27 mouse cellular contexts compared by ENCODE assay signal in genomic region chr14:21509111-21509905, GRCm38 (mm10). TPM values are rescaled to one million over a fixed set of nuclear protein-coding genes. Genes with fewer than 3 reads are reported as not detected.
DNase-seq lines count a peak whose midpoint lies in the region; ATAC-seq and TF ChIP-seq lines count a peak whose summit lies in the region.
"Had no signal": no experiment of that assay in that cellular context is flagged by ENCODE, and none has a peak within 500 bp of the region (broad histone marks: within the 10 kb centered on the region; RNA-seq: fewer than 3 reads in every experiment).

No protein-coding gene starts in this region.

- H3K9me3 ChIP-seq in heart, embryonic 15.5 days (replicated peaks), result no peaks in the 10 kb centered on the region
- no peaks in the 10 kb centered on the region for H3K9me3 ChIP-seq in CH12.LX (replicated peaks; ENCODE audit: low read length)
- H3K9me3 ChIP-seq in stomach, postnatal 0 days (ENCODE audit: control insufficient read depth, low read length), result no peaks in the 10 kb centered on the region
- H3K9me3 ChIP-seq: embryonic facial prominence, embryonic 12.5 days; G1E; midbrain, embryonic 12.5 days had no signal

- peaks cover 26% of the 10 kb centered on the region for H3K4me1 ChIP-seq in heart, embryonic 15.5 days (replicated peaks)
- H3K4me1 ChIP-seq in CH12.LX (ENCODE audit: control insufficient read depth in 1 of 2, insufficient read depth in 2 of 2), result peaks cover 0 to 11% of the 10 kb centered on the region in 2 experiments; a peak in 1 of 4 replicates
- peaks cover 3% of the 10 kb centered on the region; the same call in 1 of the 2 replicates for H3K4me1 ChIP-seq in stomach, postnatal 0 days (replicated peaks; ENCODE audit: control insufficient read depth, insufficient read depth)

- H3K36me3 ChIP-seq in heart, embryonic 15.5 days, result no peaks in the 10 kb centered on the region
- peaks cover 2 to 10% of the 10 kb centered on the region in 2 experiments for H3K36me3 ChIP-seq in CH12.LX (replicated peaks in 1 of 2; ENCODE audit: control insufficient read depth in 1 of 2, insufficient read depth in 1 of 2, low read length in 1 of 2)
- no peaks in the 10 kb centered on the region; the same call in 1 of the 2 replicates for H3K36me3 ChIP-seq in stomach, postnatal 0 days (ENCODE audit: control insufficient read depth, insufficient read depth, low read length)

- in situ Hi-C loops in CH12.LX (cut with MboI; ENCODE audit: low pct_ligation_motif_present, low pct_unique_long_range_greater_than_20kb, low sequenced_read_pairs), result no loop called here

- DNase-seq in heart, postnatal 25 days (ENCODE audit: low spot score), result no peak
- peak; percentile 34 for DNase-seq in kidney, postnatal 14 days
- DNase-seq in kidney, postnatal 4 days, result no peak
- no peak for DNase-seq in CH12.LX (ENCODE audit: extremely low read depth)
- no peak for DNase-seq in stomach, postnatal 0 days (ENCODE audit: low spot score)
- no peak for DNase-seq in thymus, postnatal 14 days
- DNase-seq: adrenal gland, postnatal 14 days; cerebellum, adult 11-12 months; cerebellum, adult 9-11 months; embryo, embryonic 11 days; gastrocnemius, postnatal 36 days; heart, adult 2 months; heart, postnatal 4 days; liver, postnatal 0 days; lung, postnatal 36 days had no signal

- no peak overlapping the region for H3K4me2 ChIP-seq in heart, embryonic 15.5 days
- no peak overlapping the region for H3K4me2 ChIP-seq in CH12.LX (ENCODE audit: insufficient read depth, low read depth, poor library complexity, severe bottlenecking)
- H3K4me2 ChIP-seq in stomach, postnatal 0 days (replicated peaks; ENCODE audit: low read depth), result no peak overlapping the region
- H3K4me2 ChIP-seq: embryonic facial prominence, embryonic 12.5 days; hindbrain, embryonic 14.5 days; limb, embryonic 12.5 days; liver, embryonic 11.5 days; midbrain, embryonic 12.5 days had no signal

- H3K79me2 ChIP-seq in CH12.LX (replicated peaks; ENCODE audit: control insufficient read depth, extremely low read depth, insufficient read depth, poor library complexity, severe bottlenecking), result peaks cover 11% of the 10 kb centered on the region

- no peak overlapping the region for H3K9ac ChIP-seq in heart, embryonic 15.5 days
- no peak overlapping the region for H3K9ac ChIP-seq in CH12.LX (ENCODE audit: insufficient read depth, low read depth)
- no peak overlapping the region for H3K9ac ChIP-seq in stomach, postnatal 0 days (ENCODE audit: low read length)
- H3K9ac ChIP-seq: embryonic facial prominence, embryonic 12.5 days; hindbrain, embryonic 14.5 days; limb, embryonic 12.5 days; liver, postnatal 0 days; midbrain, embryonic 12.5 days had no signal

- no peak for ATAC-seq in heart, embryonic 15.5 days (replicated peaks; ENCODE audit: insufficient number of reproducible peaks, insufficient read depth, low FRiP score, low read depth)
- no peak for ATAC-seq in stomach, postnatal 0 days (ENCODE audit: low FRiP score, low TSS enrichment)
- ATAC-seq: forebrain, embryonic 14.5 days; liver, postnatal 0 days; Patski had no signal

- no peak overlapping the region for H3K4me3 ChIP-seq in heart, embryonic 15.5 days
- no peak overlapping the region for H3K4me3 ChIP-seq in CH12.LX (replicated peaks in 1 of 3; ENCODE audit: low read depth in 2 of 3, low read length in 2 of 3, poor library complexity in 1 of 3)
- no peak overlapping the region for H3K4me3 ChIP-seq in stomach, postnatal 0 days (ENCODE audit: low read depth, low read length)
- H3K4me3 ChIP-seq: embryonic facial prominence, embryonic 12.5 days; heart, adult 2 months; layer of hippocampus, adult 2 months; left cerebral cortex, adult 2 months; limb, embryonic 12.5 days; midbrain, embryonic 12.5 days; myocyte had no signal

- TF ChIP-seq CTCF in CH12.LX (conservative IDR thresholded peaks at IDR 0.05 in 1 of 2, IDR thresholded peaks at IDR 0.05 in 1 of 2; ENCODE audit: low read depth in 2 of 2, low read length in 2 of 2), result no peak
- no peak for TF ChIP-seq CTCF in stomach, postnatal 0 days (IDR thresholded peaks at IDR 0.05; ENCODE audit: low read depth)

- dilution Hi-C loops in CH12.LX (cut with MboI; ENCODE audit: extremely low pct_ligation_motif_present, extremely low pct_unique_long_range_greater_than_20kb, low sequenced_read_pairs), result no loop called here

- peak overlapping the region; percentile 2; the same call in 1 of the 2 replicates for H3K27ac ChIP-seq in heart, embryonic 15.5 days
- no peak overlapping the region for H3K27ac ChIP-seq in CH12.LX (ENCODE audit: insufficient read depth, low read depth)
- H3K27ac ChIP-seq in stomach, postnatal 0 days (replicated peaks), result peak overlapping the region; percentile 35; the same call in 1 of the 2 replicates
- H3K27ac ChIP-seq: embryonic facial prominence, embryonic 12.5 days; heart, adult 2 months; hindbrain, embryonic 14.5 days; layer of hippocampus, adult 2 months; left cerebral cortex, adult 2 months; limb, embryonic 12.5 days; midbrain, embryonic 12.5 days had no signal

- TF ChIP-seq EP300 in CH12.LX (IDR thresholded peaks at IDR 0.05; ENCODE audit: low read length), result no peak
- TF ChIP-seq EP300 in stomach, postnatal 0 days (optimal IDR thresholded peaks at IDR 0.05), result no peak

- no peak for TF ChIP-seq RAD21 in CH12.LX (IDR thresholded peaks at IDR 0.05; ENCODE audit: low read depth, low read length)

- intact Hi-C loops in heart, postnatal 25 days (cut with DNase I), result loop anchor here (10.0 kb wide), 1 partner anchor 335 kb away; the partner anchor contains the start of gene Comtd1

- no peak for TF ChIP-seq POLR2A in CH12.LX (IDR thresholded peaks at IDR 0.05; ENCODE audit: low read depth, low read length)

- no peaks in the 10 kb centered on the region for H3K27me3 ChIP-seq in heart, embryonic 15.5 days
- no peaks in the 10 kb centered on the region for H3K27me3 ChIP-seq in CH12.LX (replicated peaks)
- no peaks in the 10 kb centered on the region for H3K27me3 ChIP-seq in stomach, postnatal 0 days (ENCODE audit: control insufficient read depth, insufficient read depth, low read length)
- H3K27me3 ChIP-seq: embryonic facial prominence, embryonic 12.5 days; limb, embryonic 12.5 days; midbrain, embryonic 12.5 days; Patski had no signal

- 58% methylated on average over 3 of the region's 3 CpGs for WGBS in heart, embryonic 15.5 days
- WGBS in stomach, postnatal 0 days, result 42% methylated on average over 3 of the region's 3 CpGs

TF ChIP-seq in CH12.LX, 34 proteins besides CTCF, POLR2A, EP300 and RAD21:
- TF ChIP-seq JUND (conservative IDR thresholded peaks at IDR 0.05; ENCODE audit: low read depth, low read length), result peak; percentile 52
- 0 out of 2 replicates have a peak, but pooled peaks have one; percentile 23 for TF ChIP-seq JUN (IDR thresholded peaks at IDR 0.05; ENCODE audit: insufficient read depth, low read depth, low read length)
- TF ChIP-seq NRF1 (IDR thresholded peaks at IDR 0.05; ENCODE audit: low read depth, low read length), result no peak
TF ChIP-seq in CH12.LX: peak in this region for 2.

RNA-seq across cellular contexts. Expression of gene Kat6b, which starts 28.1 kb away (rescaled TPM):
- 9.4 and 11.1 TPM in 2 replicates for polyA plus RNA-seq in heart, embryonic 15.5 days (2015; fragmentation: Nextera tagmentation; extraction: Ambion mirVana)
- 10 to 100 TPM; 28.1 to 32.6 TPM for total RNA-seq in heart, postnatal 25 days (2021)
- total RNA-seq in CH12.LX (2012; rRNA removed) (10.9 and 12.3 TPM in 2 replicates), CH12.LX (2014; rRNA removed) (1.0 and 2.3 TPM in 2 replicates)
- polyA plus RNA-seq in CH12.LX (2012; ENCODE audit: insufficient read length, low read depth), result 6.5 and 8.0 TPM in 2 replicates
- polyA plus RNA-seq in stomach, postnatal 0 days (2015; fragmentation: Nextera tagmentation; extraction: Ambion mirVana), result 4.0 and 5.1 TPM in 2 replicates
